Mouse (Mus musculus): ENCODE measurements at regions not wholly inside any gene's neighbourhood (a gene's known extent, or its start where the extent isn't known, plus 50 kb on each side); places are given as distances from the start of the nearest gene placed in this dataset.

GRCm38 (mm10) chr4:58677701-58678385 is 109.7 kb downstream of the Olfr267 start:
- no peak overlapping the region for H3K4me2 ChIP-seq (ENCODE audit: low read depth)
- TF ChIP-seq MYOD1 (IDR thresholded peaks at IDR 0.05; ENCODE audit: control insufficient read depth in 1 of 3, insufficient read length in 2 of 3, low read depth in 2 of 3), result no peak
- no peaks in the 10 kb centered on the region for H3K79me2 ChIP-seq (ENCODE audit: control insufficient read depth, insufficient read depth)
- no peak overlapping the region for H3K4me3 ChIP-seq
- no peaks in the 10 kb centered on the region for H3K36me3 ChIP-seq (ENCODE audit: control insufficient read depth, insufficient read depth)
- H3K27me3 ChIP-seq (ENCODE audit: control insufficient read depth, insufficient read depth, insufficient read length), result no peaks in the 10 kb centered on the region
- H3ac ChIP-seq (ENCODE audit: control insufficient read depth, insufficient read length), result no peak overlapping the region

GRCm38 (mm10) chr4:58671406-58672035 is 116.0 kb downstream of the Olfr267 start:
- H3K79me2 ChIP-seq (ENCODE audit: control insufficient read depth, insufficient read depth), result no peaks in the 10 kb centered on the region
- H3K4me3 ChIP-seq, result no peak overlapping the region
- H3K4me2 ChIP-seq (ENCODE audit: low read depth), result no peak overlapping the region
- H3K27me3 ChIP-seq (ENCODE audit: control insufficient read depth, insufficient read depth, insufficient read length), result no peaks in the 10 kb centered on the region
- TF ChIP-seq SRF (IDR thresholded peaks at IDR 0.05; ENCODE audit: control insufficient read depth, insufficient read length, low read depth), result no peak
- H3ac ChIP-seq (ENCODE audit: control insufficient read depth, insufficient read length), result no peak overlapping the region
- no peaks in the 10 kb centered on the region for H3K36me3 ChIP-seq (ENCODE audit: control insufficient read depth, insufficient read depth)

GRCm38 (mm10) chr4:58670906-58671250 is 116.6 kb downstream of the Olfr267 start:
- Histone ChIP-seq H3K4me2 (ENCODE audit: low read depth) (no peak overlapping the region), H3K27me3 (ENCODE audit: control insufficient read depth, insufficient read depth, insufficient read length) (no peaks in the 10 kb centered on the region), H3K36me3 (ENCODE audit: control insufficient read depth, insufficient read depth) (no peaks in the 10 kb centered on the region), H3K79me2 (ENCODE audit: control insufficient read depth, insufficient read depth) (no peaks in the 10 kb centered on the region), H3ac (ENCODE audit: control insufficient read depth, insufficient read length) (no peak overlapping the region), H3K4me3 (no peak overlapping the region)
- TF ChIP-seq REST (IDR thresholded peaks at IDR 0.05; ENCODE audit: insufficient read depth, insufficient read length) (no peak), E2F4 (IDR thresholded peaks at IDR 0.05; ENCODE audit: insufficient read depth) (no peak), MAX (IDR thresholded peaks at IDR 0.05; ENCODE audit: low read depth) (no peak), POLR2A (IDR thresholded peaks at IDR 0.05; ENCODE audit: insufficient read length, low read depth) (no peak), CEBPB (IDR thresholded peaks at IDR 0.05; ENCODE audit: insufficient read depth, poor library complexity, severe bottlenecking) (no peak), USF1 (IDR thresholded peaks at IDR 0.05; ENCODE audit: low read depth) (no peak), SRF (IDR thresholded peaks at IDR 0.05; ENCODE audit: control insufficient read depth, insufficient read length, low read depth) (no peak), MYOD1 (IDR thresholded peaks at IDR 0.05; ENCODE audit: control insufficient read depth in 1 of 3, insufficient read length in 2 of 3, low read depth in 2 of 3) (no peak), POLR2AphosphoS2 (IDR thresholded peaks at IDR 0.05; ENCODE audit: insufficient read length, low read depth) (no peak), TCF12 (IDR thresholded peaks at IDR 0.05; ENCODE audit: insufficient read depth, poor library complexity, severe bottlenecking) (no peak), TCF3 (IDR thresholded peaks at IDR 0.05; ENCODE audit: insufficient read length, low read depth) (no peak), MYOG (IDR thresholded peaks at IDR 0.05; ENCODE audit: control insufficient read depth in 1 of 3, insufficient read depth in 1 of 3, insufficient read length in 2 of 3, low read depth in 2 of 3) (no peak)

- H3K4me2 ChIP-seq (ENCODE audit: low read depth), result no peak overlapping the region
- TF ChIP-seq USF1 (IDR thresholded peaks at IDR 0.05; ENCODE audit: low read depth), result no peak
- no peak overlapping the region for H3ac ChIP-seq (ENCODE audit: control insufficient read depth, insufficient read length)
- no peaks in the 10 kb centered on the region for H3K36me3 ChIP-seq (ENCODE audit: control insufficient read depth, insufficient read depth)
- H3K27me3 ChIP-seq (ENCODE audit: control insufficient read depth, insufficient read depth, insufficient read length), result no peaks in the 10 kb centered on the region
- H3K79me2 ChIP-seq (ENCODE audit: control insufficient read depth, insufficient read depth), result no peaks in the 10 kb centered on the region
- H3K4me3 ChIP-seq, result no peak overlapping the region
Measured at GRCm38 (mm10) chr4:58670107-58670905, 116.6 kb upstream of the Lpar1 start.

- Histone ChIP-seq H3K79me2 (ENCODE audit: control insufficient read depth, insufficient read depth) (no peaks in the 10 kb centered on the region), H3K4me2 (ENCODE audit: low read depth) (peak overlapping the region; percentile 80), H3ac (ENCODE audit: control insufficient read depth, insufficient read length) (no peak overlapping the region), H3K27me3 (ENCODE audit: control insufficient read depth, insufficient read depth, insufficient read length) (no peaks in the 10 kb centered on the region), H3K36me3 (ENCODE audit: control insufficient read depth, insufficient read depth) (no peaks in the 10 kb centered on the region), H3K4me3 (no peak overlapping the region)
- no peak for TF ChIP-seq SRF (IDR thresholded peaks at IDR 0.05; ENCODE audit: control insufficient read depth, insufficient read length, low read depth)
- peak in 1 of 3 experiments; percentile 90 for TF ChIP-seq MYOG (IDR thresholded peaks at IDR 0.05; ENCODE audit: control insufficient read depth in 1 of 3, insufficient read depth in 1 of 3, insufficient read length in 2 of 3, low read depth in 2 of 3)
- TF ChIP-seq MYOD1 (IDR thresholded peaks at IDR 0.05; ENCODE audit: control insufficient read depth in 1 of 3, insufficient read length in 2 of 3, low read depth in 2 of 3), result peak in 2 of 3 experiments; percentile 29 to 41
- peak; percentile 42 for TF ChIP-seq USF1 (IDR thresholded peaks at IDR 0.05; ENCODE audit: low read depth)
Measured at GRCm38 (mm10) chr4:58668368-58669153, 114.9 kb upstream of the Lpar1 start.
